Comparison of ENCODE assay signal across 10 mouse cellular contexts in the genomic region with DNA sequence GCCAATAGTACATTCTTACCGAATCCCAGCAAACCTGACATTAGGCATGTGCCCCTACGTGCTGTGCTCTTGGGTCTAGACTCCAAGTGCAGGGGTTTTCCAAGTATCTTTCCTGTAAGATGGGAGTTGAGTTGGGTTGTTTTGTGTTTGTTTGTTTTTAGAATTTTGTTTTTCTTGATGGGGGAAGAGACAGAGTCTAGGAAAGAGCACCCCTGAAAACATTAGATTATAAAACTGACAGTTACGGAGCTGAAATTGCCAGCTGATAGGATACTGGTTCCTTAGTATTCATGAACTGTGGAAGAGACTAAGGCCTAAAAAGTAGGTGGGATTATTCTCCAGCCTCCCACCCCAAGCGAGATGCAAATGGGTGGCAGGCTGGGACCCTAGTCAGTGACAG. TPM values are rescaled to one million over a fixed set of nuclear protein-coding genes. Genes with fewer than 3 reads are reported as not detected.
DNase-seq lines count a peak whose midpoint lies in the region; ATAC-seq and TF ChIP-seq lines count a peak whose summit lies in the region.
"Had no signal": no experiment of that assay in that cellular context is flagged by ENCODE, and none has a peak within 500 bp of the region (broad histone marks: within the 10 kb centered on the region; RNA-seq: fewer than 3 reads in every experiment).

No protein-coding gene starts in this region.

- no peaks in the 10 kb centered on the region for H3K27me3 ChIP-seq in embryonic facial prominence, embryonic 14.5 days (replicated peaks; ENCODE audit: control insufficient read depth, insufficient read depth, low read length)
- H3K27me3 ChIP-seq in embryonic facial prominence, embryonic 10.5 days (replicated peaks; ENCODE audit: low read depth, poor library complexity, severe bottlenecking) = no peaks in the 10 kb centered on the region
- H3K27me3 ChIP-seq in kidney, embryonic 15.5 days = no peaks in the 10 kb centered on the region
- H3K27me3 ChIP-seq in forebrain, embryonic 12.5 days = no peaks in the 10 kb centered on the region
- no peaks in the 10 kb centered on the region for H3K27me3 ChIP-seq in liver, postnatal 0 days (ENCODE audit: insufficient read depth, low read length)

- TF ChIP-seq CTCF in liver, postnatal 0 days (IDR thresholded peaks at IDR 0.05; ENCODE audit: low read depth) = no peak

- H3K36me3 ChIP-seq in embryonic facial prominence, embryonic 14.5 days (ENCODE audit: control insufficient read depth, insufficient read depth, low read length) = 0 out of 2 replicates have a peak, but pooled peaks cover 11% of the 10 kb centered on the region
- H3K36me3 ChIP-seq in embryonic facial prominence, embryonic 10.5 days (replicated peaks) = peaks cover 32% of the 10 kb centered on the region
- H3K36me3 ChIP-seq in kidney, embryonic 15.5 days = peaks cover 11% of the 10 kb centered on the region; the same call in 1 of the 2 replicates
- H3K36me3 ChIP-seq in forebrain, embryonic 12.5 days (replicated peaks) = 0 out of 2 replicates have a peak, but pooled peaks cover 7% of the 10 kb centered on the region
- no peaks in the 10 kb centered on the region for H3K36me3 ChIP-seq in liver, postnatal 0 days (replicated peaks; ENCODE audit: insufficient read depth, low read length)

- no peak overlapping the region for H3K9ac ChIP-seq in embryonic facial prominence, embryonic 14.5 days (ENCODE audit: low read depth, low read length)
- H3K9ac ChIP-seq in kidney, embryonic 15.5 days = no peak overlapping the region
- H3K9ac ChIP-seq in forebrain, embryonic 12.5 days = no peak overlapping the region
- peak overlapping the region; percentile 58 for H3K9ac ChIP-seq in liver, postnatal 0 days (replicated peaks)

- H3K9me3 ChIP-seq in embryonic facial prominence, embryonic 14.5 days (ENCODE audit: control insufficient read depth, low read length) = no peaks in the 10 kb centered on the region
- no peaks in the 10 kb centered on the region for H3K9me3 ChIP-seq in embryonic facial prominence, embryonic 10.5 days
- H3K9me3 ChIP-seq in kidney, embryonic 15.5 days (replicated peaks) = no peaks in the 10 kb centered on the region
- no peaks in the 10 kb centered on the region for H3K9me3 ChIP-seq in forebrain, embryonic 12.5 days
- no peaks in the 10 kb centered on the region for H3K9me3 ChIP-seq in liver, postnatal 0 days (ENCODE audit: low read length)

- H3K27ac ChIP-seq in embryonic facial prominence, embryonic 14.5 days (replicated peaks; ENCODE audit: low read depth, low read length) = peak overlapping the region; percentile 7
- no peak overlapping the region for H3K27ac ChIP-seq in embryonic facial prominence, embryonic 10.5 days (replicated peaks)
- peak overlapping the region; percentile 86 for H3K27ac ChIP-seq in kidney, embryonic 15.5 days
- H3K27ac ChIP-seq in forebrain, embryonic 12.5 days = peak overlapping the region; percentile 36
- peak overlapping the region; percentile 98 for H3K27ac ChIP-seq in liver, postnatal 0 days (ENCODE audit: low read depth)

- no peak overlapping the region for H3K4me3 ChIP-seq in embryonic facial prominence, embryonic 14.5 days (ENCODE audit: low read depth, low read length)
- no peak overlapping the region for H3K4me3 ChIP-seq in embryonic facial prominence, embryonic 10.5 days
- H3K4me3 ChIP-seq in kidney, embryonic 15.5 days (replicated peaks) = no peak overlapping the region
- H3K4me3 ChIP-seq in forebrain, embryonic 12.5 days (replicated peaks) = no peak overlapping the region
- peak overlapping the region; percentile 25; the same call in 1 of the 2 replicates for H3K4me3 ChIP-seq in liver, postnatal 0 days (ENCODE audit: low read depth, low read length)

- ATAC-seq in embryonic facial prominence, embryonic 14.5 days (ENCODE audit: low read depth) = no peak
- no peak for ATAC-seq in kidney, embryonic 15.5 days (replicated peaks; ENCODE audit: low FRiP score)
- no peak for ATAC-seq in forebrain, embryonic 12.5 days (ENCODE audit: low FRiP score)
- ATAC-seq in liver, postnatal 0 days = no peak

- peaks cover 39% of the 10 kb centered on the region for H3K4me1 ChIP-seq in embryonic facial prominence, embryonic 14.5 days (ENCODE audit: control insufficient read depth, insufficient read depth, low read length)
- peaks cover 99% of the 10 kb centered on the region for H3K4me1 ChIP-seq in embryonic facial prominence, embryonic 10.5 days
- H3K4me1 ChIP-seq in kidney, embryonic 15.5 days = peaks cover 99% of the 10 kb centered on the region
- H3K4me1 ChIP-seq in forebrain, embryonic 12.5 days = peaks cover 100% of the 10 kb centered on the region
- H3K4me1 ChIP-seq in liver, postnatal 0 days (ENCODE audit: insufficient read depth) = peaks cover 74% of the 10 kb centered on the region

- no peak overlapping the region for H3K4me2 ChIP-seq in embryonic facial prominence, embryonic 14.5 days (ENCODE audit: low read depth, low read length)
- H3K4me2 ChIP-seq in kidney, embryonic 15.5 days = no peak overlapping the region
- H3K4me2 ChIP-seq in forebrain, embryonic 12.5 days = no peak overlapping the region; the same call in 1 of the 2 replicates
- H3K4me2 ChIP-seq in liver, postnatal 0 days (ENCODE audit: low read depth, low read length) = peak overlapping the region; percentile 68

- no peak for TF ChIP-seq EP300 in liver, postnatal 0 days (IDR thresholded peaks at IDR 0.05; ENCODE audit: low read depth)

- 74% methylated on average over 4 of the region's 4 CpGs for WGBS in embryonic facial prominence, embryonic 14.5 days
- 79% methylated on average over 4 of the region's 4 CpGs for WGBS in embryonic facial prominence, embryonic 10.5 days
- 79% methylated on average over 4 of the region's 4 CpGs for WGBS in kidney, embryonic 15.5 days
- 85% methylated on average over 4 of the region's 4 CpGs for WGBS in forebrain, embryonic 12.5 days
- WGBS in liver, postnatal 0 days (ENCODE audit: insufficient replicate concordance) = 47% methylated on average over 4 of the region's 4 CpGs

- DNase-seq in embryonic facial prominence, embryonic 14.5 days (ENCODE audit: low spot score) = no peak
- DNase-seq in embryonic facial prominence, embryonic 10.5 days (ENCODE audit: low spot score) = no peak
- DNase-seq in kidney, adult 9 months = no peak
- DNase-seq in liver, postnatal 0 days = no peak
- DNase-seq in retina, embryonic 14.5 days (ENCODE audit: low spot score) = no peak
- DNase-seq in layer of hippocampus, adult 9-10 months (ENCODE audit: low spot score) = no peak
- DNase-seq: cerebellum, adult 9-11 months; right cerebral cortex, postnatal 14 days had no signal

RNA-seq across cellular contexts. Expression of a gene that starts 21.5 kb away (rescaled TPM):
- 31.3 and 36.6 TPM in 2 replicates for polyA plus RNA-seq in embryonic facial prominence, embryonic 14.5 days (2014; fragmentation: Nextera tagmentation; extraction: Ambion mirVana)
- 42.8 and 45.6 TPM in 2 replicates for polyA plus RNA-seq in embryonic facial prominence, embryonic 10.5 days (2016; fragmentation: Nextera tagmentation; extraction: Ambion mirVana)
- polyA plus RNA-seq in kidney, embryonic 15.5 days (2015; fragmentation: Nextera tagmentation; extraction: Ambion mirVana) = 41.8 and 47.3 TPM in 2 replicates
- 64.1 and 68.3 TPM in 2 replicates for polyA plus RNA-seq in forebrain, embryonic 12.5 days (2016; fragmentation: Nextera tagmentation; extraction: Ambion mirVana)
- polyA plus RNA-seq in liver, postnatal 0 days (2015; fragmentation: Nextera tagmentation; extraction: Ambion mirVana) = 3.6 and 4.3 TPM in 2 replicates
